Mouse (Mus musculus): ENCODE measurements around the gene Ppp1r1b.

The Ppp1r1b gene

GRCm38 (mm10) chr11:98329081-98329959 lies 18.9 kb upstream of the Ppp1r1b start, which contains the start of gene Neurod2:
TSS of gene Neurod2 (minus strand) at chr11:98329648.
- no peak for DNase-seq

- no peak for DNase-seq
These were observed 18.1 kb upstream of the Ppp1r1b start for GRCm38 (mm10) chr11:98329960-98330744.

- no peak for DNase-seq
These were observed 17.4 kb upstream of the Ppp1r1b start for GRCm38 (mm10) chr11:98330745-98331204.

- no peak for DNase-seq
These were observed 16.8 kb upstream of the Ppp1r1b start for GRCm38 (mm10) chr11:98331401-98331800.

- no peak for DNase-seq
These were observed 16.0 kb upstream of the Ppp1r1b start for GRCm38 (mm10) chr11:98332186-98332585.

GRCm38 (mm10) chr11:98332841-98333240 lies 15.4 kb upstream of the Ppp1r1b start:
- DNase-seq = no peak

GRCm38 (mm10) chr11:98333263-98333696 lies 14.9 kb upstream of the Ppp1r1b start:
- no peak for DNase-seq

- DNase-seq = no peak
These were observed 14.0 kb upstream of the Ppp1r1b start for GRCm38 (mm10) chr11:98333981-98334741.

GRCm38 (mm10) chr11:98335250-98335649 lies 13.0 kb upstream of the Ppp1r1b start:
- no peak for DNase-seq

GRCm38 (mm10) chr11:98336245-98337107 lies 11.7 kb upstream of the Ppp1r1b start:
- DNase-seq = no peak

GRCm38 (mm10) chr11:98338507-98338961 lies 9.7 kb upstream of the Ppp1r1b start:
- no peak for DNase-seq

GRCm38 (mm10) chr11:98339071-98339501 lies 9.1 kb upstream of the Ppp1r1b start:
- DNase-seq = no peak

GRCm38 (mm10) chr11:98339679-98340287 lies 8.4 kb upstream of the Ppp1r1b start:
- no peak for DNase-seq

- DNase-seq = no peak
These were observed 7.6 kb upstream of the Ppp1r1b start for GRCm38 (mm10) chr11:98340597-98340996.

GRCm38 (mm10) chr11:98341174-98341573 lies 7.0 kb upstream of the Ppp1r1b start:
- DNase-seq = no peak

- peak; percentile 64 to 69 for DNase-seq
These were observed 5.9 kb upstream of the Ppp1r1b start for GRCm38 (mm10) chr11:98342000-98342945.

GRCm38 (mm10) chr11:98345253-98345652 lies 3.0 kb upstream of the Ppp1r1b start:
- DNase-seq = peak; percentile 53 to 64

GRCm38 (mm10) chr11:98346168-98346567 lies 2.0 kb upstream of the Ppp1r1b start:
- DNase-seq = no peak

- DNase-seq = no peak
These were observed 670 bp upstream of the Ppp1r1b start for GRCm38 (mm10) chr11:98347385-98348082.

Measured in thymus, adult 18-20 months (tissue).